Mouse (Mus musculus) MEL (cell line): ENCODE measurements around the gene Ak4. TPM values are rescaled to one million over a fixed set of nuclear protein-coding genes. Genes with fewer than 3 reads are reported as not detected.

Experiments
- DNase-seq: peaks from one replicate; pipeline ENCODE4 v3.0.0; 2011; ENCODE audit warnings: low read depth, low spot score
- H3K27ac ChIP-seq: 2 replicates; pipeline ENCODE4 v1.5.1; 2012; ENCODE audit warnings: low read depth, mild to moderate bottlenecking, control low read depth, low read length, moderate library complexity; ENCODE audit not compliant: control insufficient read depth
- H3K27me3 ChIP-seq, 2 experiments: fragments of 150-350 bp in 1 of 2; sonication (generic) in 1 of 2; 2 replicates each; pipeline ENCODE4 v1.6.1; 2012; ENCODE audit warnings: low read length in 2 of 2, mild to moderate bottlenecking in 2 of 2, improper control_type of control experiment in 1 of 2, moderate library complexity in 1 of 2; ENCODE audit not compliant: insufficient read depth in 2 of 2, control insufficient read depth in 1 of 2
- H3K36me3 ChIP-seq, 2 experiments: 2 replicates each; pipeline ENCODE4 v1.6.1; 2012 to 2014; ENCODE audit warnings: low read length in 2 of 2, improper control_type of control experiment in 1 of 2, inconsistent platforms in 1 of 2, mild to moderate bottlenecking in 1 of 2; ENCODE audit not compliant: insufficient read depth in 2 of 2, control insufficient read depth in 1 of 2
- H3K4me1 ChIP-seq, 2 experiments: fragments of 150-350 bp in 1 of 2; sonication (generic) in 1 of 2; 2 replicates each; pipeline ENCODE4 v1.6.1; 2012; ENCODE audit warnings: low read length in 2 of 2, improper control_type of control experiment in 1 of 2, mild to moderate bottlenecking in 1 of 2; ENCODE audit not compliant: insufficient read depth in 2 of 2, control insufficient read depth in 1 of 2
- H3K4me3 ChIP-seq, 2 experiments: fragments of 150-350 bp in 1 of 2; sonication (generic) in 1 of 2; 2 replicates each; pipeline ENCODE4 v1.5.1; 2012; ENCODE audit warnings: low read depth in 2 of 2, low read length in 2 of 2, mild to moderate bottlenecking in 2 of 2, moderate library complexity in 2 of 2, control low read depth in 1 of 2, improper control_type of control experiment in 1 of 2; ENCODE audit not compliant: control insufficient read depth in 1 of 2, insufficient read depth in 1 of 2
- H3K79me2 ChIP-seq: 2 replicates; pipeline ENCODE4 v1.6.1; 2012; ENCODE audit warnings: mild to moderate bottlenecking, low read length, moderate library complexity; ENCODE audit not compliant: control insufficient read depth, poor library complexity, insufficient read depth
- H3K9ac ChIP-seq: 2 replicates; pipeline ENCODE4 v1.6.1; 2012; ENCODE audit warnings: low read depth, mild to moderate bottlenecking, control low read depth, low read length, moderate library complexity; ENCODE audit not compliant: control insufficient read depth, poor library complexity, severe bottlenecking
- H3K9me3 ChIP-seq: fragments of 150-350 bp; sonication (generic); replicated peaks from 2 replicates; pipeline ENCODE4 v1.6.1; 2012; ENCODE audit warnings: mild to moderate bottlenecking, low read length, improper control_type of control experiment, moderate library complexity; ENCODE audit not compliant: insufficient read depth
- CHD1 ChIP-seq: IDR thresholded peaks from 2 replicates; pipeline ENCODE4 v1.6.1; 2012; ENCODE audit warnings: low read depth, mild to moderate bottlenecking, inconsistent platforms, low read length, improper control_type of control experiment
- CTCF ChIP-seq, 3 experiments: IDR thresholded peaks in 2 of 3; conservative IDR thresholded peaks in 1 of 3; 2 replicates each; pipeline ENCODE4 v1.5.1; 2011 to 2012; ENCODE audit warnings: low read length in 3 of 3, low read depth in 2 of 3, mild to moderate bottlenecking in 2 of 3, improper control_type of control experiment in 1 of 3, inconsistent platforms in 1 of 3, mixed read lengths in 1 of 3, moderate library complexity in 1 of 3; ENCODE audit not compliant: control insufficient read depth in 1 of 3, insufficient read depth in 1 of 3, poor library complexity in 1 of 3, severe bottlenecking in 1 of 3
- ELF1 ChIP-seq: IDR thresholded peaks from 2 replicates; pipeline ENCODE4 v1.6.1; 2014; ENCODE audit warnings: low read depth, mild to moderate bottlenecking, inconsistent platforms, low read length, improper control_type of control experiment, moderate library complexity
- EP300 ChIP-seq, 2 experiments: IDR thresholded peaks; 2 replicates each; pipeline ENCODE4 v1.6.1; 2011; ENCODE audit warnings: improper control_type of control experiment in 2 of 2, low read length in 2 of 2, low read depth in 1 of 2, mild to moderate bottlenecking in 1 of 2
- ETS1 ChIP-seq: IDR thresholded peaks from 2 replicates; pipeline ENCODE4 v1.6.1; 2012; ENCODE audit warnings: low read depth, mild to moderate bottlenecking, inconsistent platforms, low read length, improper control_type of control experiment, moderate library complexity
- GABPA ChIP-seq: IDR thresholded peaks from 2 replicates; pipeline ENCODE4 v1.6.1; 2012; ENCODE audit warnings: low read depth, mild to moderate bottlenecking, inconsistent platforms, low read length, improper control_type of control experiment, moderate library complexity
- JUND ChIP-seq: IDR thresholded peaks from 2 replicates; pipeline ENCODE4 v1.6.1; 2011; ENCODE audit warnings: low read depth, mild to moderate bottlenecking, improper control_type of control experiment, low read length
- MAZ ChIP-seq: IDR thresholded peaks from 2 replicates; pipeline ENCODE4 v1.6.1; 2012; ENCODE audit warnings: low read depth, mild to moderate bottlenecking, inconsistent platforms, low read length, improper control_type of control experiment
- MEF2A ChIP-seq: IDR thresholded peaks from 2 replicates; pipeline ENCODE4 v1.6.1; 2014; ENCODE audit warnings: low read depth, mild to moderate bottlenecking, inconsistent platforms, low read length, improper control_type of control experiment; ENCODE audit not compliant: poor library complexity, insufficient replicate concordance, severe bottlenecking; ENCODE audit errors: extremely low read depth
- MXI1 ChIP-seq: IDR thresholded peaks from 2 replicates; pipeline ENCODE4 v1.6.1; 2011; ENCODE audit warnings: mild to moderate bottlenecking, low read depth, low read length, improper control_type of control experiment
- MYC ChIP-seq: IDR thresholded peaks from 2 replicates; pipeline ENCODE4 v1.6.1; 2011; ENCODE audit warnings: low read depth, mild to moderate bottlenecking, low read length, improper control_type of control experiment, moderate library complexity
- RCOR1 ChIP-seq: IDR thresholded peaks from 2 replicates; pipeline ENCODE4 v1.6.1; 2012; ENCODE audit warnings: low read depth, mild to moderate bottlenecking, inconsistent platforms, low read length, improper control_type of control experiment
- SIN3A ChIP-seq: IDR thresholded peaks from 2 replicates; pipeline ENCODE4 v1.6.1; 2012; ENCODE audit warnings: low read length, improper control_type of control experiment, inconsistent platforms
- SMC3 ChIP-seq: IDR thresholded peaks from 2 replicates; pipeline ENCODE4 v1.6.1; 2011; ENCODE audit warnings: low read depth, low read length, improper control_type of control experiment
- TCF12 ChIP-seq: IDR thresholded peaks from 2 replicates; pipeline ENCODE4 v1.6.1; 2014; ENCODE audit warnings: low read depth, mild to moderate bottlenecking, inconsistent platforms, low read length, improper control_type of control experiment, moderate library complexity
- USF1 ChIP-seq: IDR thresholded peaks from 2 replicates; pipeline ENCODE4 v1.6.1; 2014; ENCODE audit warnings: low read depth, mild to moderate bottlenecking, inconsistent platforms, low read length, improper control_type of control experiment, moderate library complexity
- ZC3H11A ChIP-seq: IDR thresholded peaks from 2 replicates; pipeline ENCODE4 v1.6.1; 2012; ENCODE audit warnings: low read depth, mild to moderate bottlenecking, inconsistent platforms, low read length, improper control_type of control experiment
- ZMIZ1 ChIP-seq: IDR thresholded peaks from 2 replicates; pipeline ENCODE4 v1.6.1; 2012; ENCODE audit warnings: low read depth, mild to moderate bottlenecking, inconsistent platforms, low read length, improper control_type of control experiment, moderate library complexity
- ZNF384 ChIP-seq: IDR thresholded peaks from 2 replicates; pipeline ENCODE4 v1.6.1; 2012; ENCODE audit warnings: low read depth, mild to moderate bottlenecking, inconsistent platforms, low read length, improper control_type of control experiment
- polyA plus RNA-seq, 2 experiments: library from polyadenylated mRNA; stranded (reverse) in 1 of 2; unstranded in 1 of 2; fragments of >175 nt in 1 of 2; fragments of >200 nt in 1 of 2; gene quantifications; 2 replicates each; pipeline versions ENCODE4 v1.2.1 to v1.2.4; 2012; ENCODE audit warnings: low replicate concordance in 2 of 2, low read depth in 1 of 2; ENCODE audit not compliant: insufficient read length in 2 of 2, insufficient read depth in 1 of 2, missing spikeins in 1 of 2
- total RNA-seq: library from RNA; depleted of rRNA; stranded (reverse); fragments of 300-350 nt; gene quantifications from 2 replicates; pipeline ENCODE4 v1.2.3, GENCODE M21; 2012

Ak4 gene
- total and polyA plus RNA-seq, 3 experiments = 18.3 to 25.4 TPM; not detected in 1

DNA sequence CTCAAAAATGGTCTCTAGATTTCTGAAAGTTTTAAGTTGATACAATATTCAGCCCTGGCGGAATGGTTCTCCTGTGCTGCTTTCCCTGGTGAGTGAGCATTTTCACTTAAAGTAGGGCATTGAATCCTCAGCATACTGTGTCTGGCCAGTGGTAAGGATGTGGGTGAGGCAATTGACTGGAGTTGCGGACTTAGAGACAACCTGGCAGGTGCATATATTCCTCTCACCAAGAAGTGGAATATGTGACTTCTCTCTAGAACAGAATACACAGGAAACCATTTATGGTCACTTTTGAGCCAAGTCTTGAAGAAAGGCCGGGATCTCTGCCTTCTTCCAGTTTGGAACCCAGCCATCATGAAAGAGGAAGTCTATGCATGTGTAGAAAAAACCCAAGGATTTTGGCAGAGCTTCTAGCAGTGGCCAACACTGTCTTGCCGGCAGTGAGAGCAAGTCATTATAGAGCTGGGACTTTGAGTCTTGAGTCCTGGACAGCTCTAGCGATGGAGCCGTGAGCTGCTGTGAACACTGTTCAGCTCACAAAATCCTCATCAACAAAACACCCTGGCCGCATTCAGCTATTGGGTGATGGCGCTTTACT lies 71.3 kb downstream of the Ak4 start:
- Histone ChIP-seq H3K27ac (no peak overlapping the region), H3K36me3 (no peaks in the 10 kb centered on the region), H3K27me3 (no peaks in the 10 kb centered on the region), H3K9ac (no peak overlapping the region), H3K9me3 (no peaks in the 10 kb centered on the region), H3K79me2 (no peaks in the 10 kb centered on the region), H3K4me3 (no peak overlapping the region), H3K4me1 (peaks cover 0 to 7% of the 10 kb centered on the region in 2 experiments; a peak in 1 of 4 replicates)
- TF ChIP-seq RCOR1 = no peak
- TF ChIP-seq ELF1 = no peak
- no peak for TF ChIP-seq MXI1
- TF ChIP-seq JUND = no peak
- TF ChIP-seq CTCF (IDR thresholded peaks at IDR 0.05 in 2 of 3, conservative IDR thresholded peaks at IDR 0.05 in 1 of 3; ENCODE audit: control insufficient read depth in 1 of 3, insufficient read depth in 1 of 3, low read depth in 2 of 3, low read length in 3 of 3, poor library complexity in 1 of 3, severe bottlenecking in 1 of 3) = no peak
- no peak for TF ChIP-seq ZNF384
- no peak for TF ChIP-seq EP300 (IDR thresholded peaks at IDR 0.05; ENCODE audit: low read depth in 1 of 2, low read length in 2 of 2)
- TF ChIP-seq MAZ = no peak
- TF ChIP-seq CHD1 = no peak
- TF ChIP-seq MYC = no peak
- peak; percentile 59 for DNase-seq

DNA sequence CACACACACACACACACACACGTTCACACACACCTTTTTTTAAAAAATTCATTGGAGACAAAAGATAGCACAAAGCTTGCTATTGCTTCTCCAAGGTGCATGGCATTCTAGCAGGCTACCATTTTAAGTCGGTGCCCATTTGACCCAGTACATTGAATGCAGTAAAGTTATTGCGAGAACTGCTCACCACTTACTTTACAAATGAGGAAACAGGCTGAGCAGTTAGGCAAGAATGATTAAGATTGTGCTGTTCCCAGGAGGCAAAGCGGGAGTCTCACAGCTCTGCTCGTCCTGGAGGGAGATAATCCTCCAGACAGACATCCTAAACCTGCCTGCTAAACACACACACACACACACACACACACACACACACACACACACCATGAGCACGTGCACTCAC lies 72.6 kb downstream of the Ak4 start:
- TF ChIP-seq ELF1 (no peak), SMC3 (no peak), ZNF384 (no peak), ZMIZ1 (no peak), GABPA (no peak), ZC3H11A (no peak), MXI1 (no peak), CHD1 (no peak), TCF12 (no peak), MAZ (no peak), ETS1 (no peak), SIN3A (no peak), EP300 (IDR thresholded peaks at IDR 0.05; ENCODE audit: low read depth in 1 of 2, low read length in 2 of 2) (no peak), MEF2A (no peak), USF1 (no peak)
- TF ChIP-seq, all 39 proteins: peak for 0
- Histone ChIP-seq H3K4me3 (no peak overlapping the region), H3K27me3 (no peaks in the 10 kb centered on the region)

More for the DNA sequence above, 72.6 kb downstream of the Ak4 start:
- Histone ChIP-seq H3K4me1 (peaks cover 0 to 7% of the 10 kb centered on the region in 2 experiments; a peak in 1 of 4 replicates), H3K9me3 (no peaks in the 10 kb centered on the region), H3K36me3 (no peaks in the 10 kb centered on the region), H3K9ac (no peak overlapping the region), H3K27ac (no peak overlapping the region), H3K79me2 (no peaks in the 10 kb centered on the region)
- DNase-seq = no peak
